Mouse (Mus musculus) cortical plate, adult 2 months (tissue): ENCODE data around the gene Cdh12.

Experiments used
- CTCF ChIP-seq: fragments of 200-500 bp; IDR thresholded peaks from 2 replicates; pipeline ENCODE4 v1.5.1; 2011; ENCODE audit warnings: mild to moderate bottlenecking, control low read depth, low read length; ENCODE audit not compliant: insufficient read depth; ENCODE audit errors: extremely low read depth
- POLR2A ChIP-seq: fragments of 200-500 bp; IDR thresholded peaks from 2 replicates; pipeline ENCODE4 v1.6.1; 2011; ENCODE audit warnings: mild to moderate bottlenecking, low read length, control low read depth; ENCODE audit not compliant: insufficient read depth; ENCODE audit errors: extremely low read depth

GRCm38 (mm10) chr15:21437347-21437746 is 988.3 kb downstream of the Cdh12 start:
- TF ChIP-seq POLR2A: no peak
- TF ChIP-seq CTCF: no peak
